Mouse (Mus musculus): ENCODE measurements around the gene Phactr4. TPM values are rescaled to one million over a fixed set of nuclear protein-coding genes. Genes with fewer than 3 reads are reported as not detected.

Gene Phactr4
- total RNA-seq, 2 experiments from 2014 or later: 10.7 to 12.4 TPM

- no peak for DNase-seq (ENCODE audit: low spot score in 2 of 2)
Measured at GRCm38 (mm10) chr4:132369953-132370750, 52.1 kb downstream of the Phactr4 start.

- no peak for DNase-seq (ENCODE audit: low spot score in 2 of 2)
Measured at GRCm38 (mm10) chr4:132367480-132368201, 54.6 kb downstream of the Phactr4 start.

DNA sequence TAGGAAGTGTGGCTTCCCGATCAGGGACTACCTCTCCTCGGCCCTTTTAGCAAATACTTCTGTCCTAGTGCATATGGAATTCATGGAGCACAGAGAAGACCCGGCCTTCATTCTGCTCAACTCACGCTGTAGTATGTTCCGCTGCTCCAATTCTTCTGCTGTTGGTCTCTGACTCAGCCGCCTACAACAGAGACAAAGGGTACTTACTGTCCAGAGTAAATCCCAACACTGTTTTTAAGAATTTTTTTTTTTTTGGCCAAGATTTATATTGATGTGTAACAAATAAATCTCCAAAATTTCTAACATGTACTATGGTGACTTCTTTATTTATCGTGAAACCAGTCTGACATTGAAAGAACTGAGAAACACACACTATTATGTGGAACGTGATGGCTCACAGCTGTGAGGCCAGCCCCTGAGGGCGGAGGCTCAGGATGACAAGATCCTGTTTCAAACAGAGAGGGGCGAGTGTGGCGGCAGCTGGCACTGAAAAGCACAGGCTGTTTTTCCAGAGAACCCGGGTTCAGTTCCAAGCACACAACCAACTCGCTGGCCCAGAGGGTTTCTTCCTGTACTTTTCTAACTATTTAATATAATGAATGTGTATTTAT, 56.7 kb downstream of the Phactr4 start:
- DNase-seq (ENCODE audit: low spot score in 2 of 2): no peak

GRCm38 (mm10) chr4:132363487-132363886, 58.8 kb downstream of the Phactr4 start:
- DNase-seq (ENCODE audit: low spot score in 2 of 2): no peak

- no peak for DNase-seq (ENCODE audit: low spot score in 2 of 2)
Measured at GRCm38 (mm10) chr4:132359510-132359909, 62.8 kb downstream of the Phactr4 start.

- DNase-seq (ENCODE audit: low spot score in 2 of 2): peak in 1 of 2 experiments; percentile 26
Measured at GRCm38 (mm10) chr4:132356170-132356569, 66.1 kb downstream of the Phactr4 start.

- no peak for DNase-seq (ENCODE audit: low spot score in 2 of 2)
Measured at GRCm38 (mm10) chr4:132355403-132355802, 66.9 kb downstream of the Phactr4 start.

DNA sequence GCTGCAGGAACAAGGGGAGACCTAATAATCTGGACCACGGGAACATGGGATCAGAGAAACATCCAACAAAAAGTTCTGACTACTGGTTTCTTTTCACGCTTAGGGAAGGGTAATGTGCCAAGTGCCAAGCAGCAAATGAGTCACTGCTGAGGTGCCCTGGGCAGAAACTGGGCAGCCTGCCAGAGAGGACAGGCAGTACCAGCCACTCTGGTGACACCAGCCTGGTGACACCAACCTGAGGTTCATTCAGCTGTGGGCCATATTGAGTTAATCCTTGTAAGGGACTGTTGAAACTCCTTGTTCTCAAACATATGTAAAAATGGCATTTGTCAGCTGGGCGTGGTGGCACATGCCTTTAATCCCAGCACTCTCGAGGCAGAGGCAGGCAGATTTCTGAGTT, 67.7 kb downstream of the Phactr4 start:
- no peak for DNase-seq (ENCODE audit: low spot score in 2 of 2)

GRCm38 (mm10) chr4:132353481-132353885, 68.8 kb downstream of the Phactr4 start, which contains the start of gene Rcc1:
Gene Rcc1 (minus strand): TSS chr4:132353605.
- peak; percentile 84 to 95 for DNase-seq (ENCODE audit: low spot score in 2 of 2)

- DNase-seq (ENCODE audit: low spot score in 2 of 2): no peak
Measured at GRCm38 (mm10) chr4:132352739-132353138, 69.5 kb downstream of the Phactr4 start.

GRCm38 (mm10) chr4:132351401-132351800, 70.9 kb downstream of the Phactr4 start:
- no peak for DNase-seq (ENCODE audit: low spot score in 2 of 2)

GRCm38 (mm10) chr4:132350854-132351253, 71.4 kb downstream of the Phactr4 start:
- DNase-seq (ENCODE audit: low spot score in 2 of 2): no peak

DNA sequence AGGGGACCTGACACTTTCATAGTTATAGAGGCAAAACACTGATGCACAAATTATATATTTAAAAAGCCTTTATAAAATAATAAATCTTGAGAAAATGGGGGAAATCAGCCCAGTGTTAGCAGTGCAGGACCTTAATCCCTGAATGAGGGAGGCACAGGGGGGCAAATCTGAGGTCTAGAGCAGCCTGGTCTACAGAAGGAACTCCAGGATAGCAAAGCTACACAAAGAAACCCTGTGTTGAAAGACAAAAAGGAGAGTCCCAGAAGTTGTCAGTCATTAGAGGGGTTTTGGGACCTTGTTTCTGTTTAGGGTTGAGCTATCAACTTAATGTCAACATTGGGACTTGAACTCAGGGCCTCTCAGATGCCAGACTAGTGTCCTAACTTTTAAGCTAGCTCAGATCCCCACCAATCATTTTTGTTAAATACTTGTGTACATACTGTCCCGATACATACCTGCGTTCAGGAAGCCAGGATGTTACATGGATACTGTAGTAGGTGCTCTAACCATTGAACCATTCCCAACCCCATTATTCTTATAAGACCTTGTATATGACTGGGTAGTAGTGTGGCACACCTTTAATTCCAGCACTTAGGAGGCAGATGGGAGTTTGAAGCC, 72.1 kb downstream of the Phactr4 start:
- DNase-seq (ENCODE audit: low spot score in 2 of 2): no peak

GRCm38 (mm10) chr4:132349495-132350122, 72.7 kb downstream of the Phactr4 start:
- no peak for DNase-seq (ENCODE audit: low spot score in 2 of 2)

GRCm38 (mm10) chr4:132346661-132347060, 75.6 kb downstream of the Phactr4 start:
- no peak for DNase-seq (ENCODE audit: low spot score in 2 of 2)

- no peak for DNase-seq (ENCODE audit: low spot score in 2 of 2)
Measured at GRCm38 (mm10) chr4:132346261-132346660, 76.0 kb downstream of the Phactr4 start.

DNA sequence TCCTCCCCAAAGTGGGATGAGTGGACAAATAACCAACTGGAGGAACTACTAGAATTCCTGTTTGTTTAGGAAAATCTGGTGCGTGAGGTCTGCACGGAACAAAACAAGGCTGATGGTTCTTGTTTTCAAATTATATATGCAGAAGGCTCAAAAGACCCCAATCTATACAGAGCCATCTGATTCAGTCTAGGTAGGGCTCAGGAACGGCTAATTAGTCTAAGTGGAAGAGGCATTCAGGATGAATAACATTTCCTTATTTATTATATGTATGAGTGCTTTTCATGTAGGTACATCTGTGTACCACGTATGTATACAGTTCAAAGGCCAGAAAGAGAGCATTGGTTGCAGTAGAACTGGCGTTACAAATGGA, 76.5 kb downstream of the Phactr4 start:
- no peak for DNase-seq (ENCODE audit: low spot score in 2 of 2)

GRCm38 (mm10) chr4:132345135-132345842, 77.0 kb downstream of the Phactr4 start:
- peak; percentile 85 to 98 for DNase-seq (ENCODE audit: low spot score in 2 of 2)

DNA sequence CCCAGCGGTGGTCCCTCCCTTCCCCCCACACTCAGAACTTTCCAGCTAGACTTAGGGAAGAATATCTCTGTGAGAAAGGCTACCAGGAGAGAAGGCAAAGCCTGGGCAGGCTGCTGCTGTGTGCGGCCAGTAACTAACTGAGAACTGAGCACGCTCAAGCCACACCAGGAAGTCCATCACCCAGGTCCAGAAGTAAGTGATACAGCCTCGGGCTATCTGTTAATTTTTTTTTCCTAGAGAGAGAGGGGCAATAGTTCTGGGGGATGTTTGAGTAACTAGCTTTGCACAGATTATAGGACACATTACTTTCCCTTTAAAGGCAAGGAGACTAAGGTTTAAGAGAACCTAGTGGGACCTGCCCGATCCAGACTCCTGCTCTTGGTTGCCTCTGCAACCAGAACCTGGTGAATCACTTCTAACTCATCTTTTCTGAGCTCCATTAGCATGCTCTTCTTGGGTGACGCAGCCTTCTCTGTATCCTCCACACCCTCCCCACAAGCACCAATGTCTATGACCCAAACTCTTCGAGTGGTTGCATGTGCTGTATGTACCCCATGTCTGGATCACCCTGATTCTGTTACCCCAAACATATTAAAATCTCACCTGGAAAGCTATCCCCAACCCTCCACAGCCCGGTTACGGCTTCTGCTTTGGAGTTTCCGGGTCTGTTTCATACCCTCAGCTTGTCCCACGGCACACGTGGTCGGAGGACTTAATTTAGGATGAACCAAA, 77.7 kb downstream of the Phactr4 start:
- DNase-seq (ENCODE audit: low spot score in 2 of 2): no peak

GRCm38 (mm10) chr4:132341451-132341850, 80.8 kb downstream of the Phactr4 start:
- DNase-seq (ENCODE audit: low spot score in 2 of 2): no peak

Data from layer of hippocampus, adult 18-20 months (tissue).